In genomic region chr1:73046896-73047672, GRCm38 (mm10) we compare ENCODE assay signal across 22 mouse cellular contexts. TPM values are rescaled to one million over a fixed set of nuclear protein-coding genes. Genes with fewer than 3 reads are reported as not detected.
"Had no signal": no experiment of that assay in that cellular context is flagged by ENCODE, and none has a peak within 500 bp of the region (broad histone marks: within the 10 kb centered on the region; RNA-seq: fewer than 3 reads in every experiment).

No protein-coding gene starts in this region.

- H3K36me3 ChIP-seq: intestine, embryonic 15.5 days; kidney, embryonic 15.5 days; limb, embryonic 13.5 days; midbrain, embryonic 15.5 days; neural tube, embryonic 13.5 days had no signal

- H3K4me3 ChIP-seq: intestine, embryonic 15.5 days; kidney, embryonic 15.5 days; left cerebral cortex, adult 2 months; limb, embryonic 13.5 days; midbrain, embryonic 15.5 days; neural tube, embryonic 13.5 days had no signal

- H3K27ac ChIP-seq: kidney, embryonic 15.5 days; left cerebral cortex, adult 2 months; limb, embryonic 13.5 days; neural tube, embryonic 13.5 days had no signal

- H3K4me2 ChIP-seq: intestine, embryonic 15.5 days; kidney, embryonic 15.5 days; limb, embryonic 13.5 days; midbrain, embryonic 11.5 days; midbrain, embryonic 15.5 days; neural tube, embryonic 13.5 days had no signal

- H3K27me3 ChIP-seq: intestine, embryonic 15.5 days; kidney, embryonic 15.5 days; limb, embryonic 13.5 days; midbrain, embryonic 15.5 days; neural tube, embryonic 13.5 days had no signal

- H3K9me3 ChIP-seq: intestine, embryonic 15.5 days; kidney, embryonic 15.5 days; limb, embryonic 13.5 days; midbrain, embryonic 15.5 days; neural tube, embryonic 13.5 days had no signal

- DNase-seq: kidney, adult 2 months; kidney, postnatal 25 days; lung, adult 18-20 months; lung, postnatal 4 days; retina, postnatal 1 day; right cerebral cortex, postnatal 4 days; spleen, adult 18-20 months; thymus, adult 2 months; thymus, postnatal 25 days had no signal

- ATAC-seq: intestine, embryonic 15.5 days; midbrain, embryonic 15.5 days had no signal

- H3K4me1 ChIP-seq: midbrain, embryonic 15.5 days had no signal

- H3K9ac ChIP-seq: intestine, embryonic 15.5 days; kidney, embryonic 15.5 days; limb, embryonic 13.5 days; midbrain, embryonic 15.5 days; neural tube, embryonic 13.5 days had no signal

RNA-seq across cellular contexts. Expression of gene Tnp1, which starts 31.4 kb away (rescaled TPM):
- total RNA-seq: layer of hippocampus, postnatal 25 days; left cerebral cortex, adult 2 months; left cerebral cortex, postnatal 36 days; megakaryocyte, adult 5-6 weeks had no signal
- polyA plus RNA-seq: intestine, embryonic 15.5 days; kidney, embryonic 15.5 days; limb, embryonic 13.5 days; lung, embryonic 16.5 days; midbrain, embryonic 11.5 days; midbrain, embryonic 15.5 days; neural tube, embryonic 13.5 days; stomach, embryonic 14.5 days; urinary bladder, adult 2 months had no signal
